Mouse (Mus musculus) bone marrow macrophage, adult 2 months (primary cell): ENCODE data around the gene Tmc7.

Source experiments
- CTCF ChIP-seq: IDR thresholded peaks from 2 replicates; pipeline ENCODE4 v1.5.1; 2012; ENCODE audit warnings: low read depth, mild to moderate bottlenecking, low read length, moderate library complexity
- POLR2A ChIP-seq: IDR thresholded peaks from 2 replicates; pipeline ENCODE4 v1.6.1; 2012; ENCODE audit warnings: mild to moderate bottlenecking, low read depth, low read length, borderline replicate concordance

DNA sequence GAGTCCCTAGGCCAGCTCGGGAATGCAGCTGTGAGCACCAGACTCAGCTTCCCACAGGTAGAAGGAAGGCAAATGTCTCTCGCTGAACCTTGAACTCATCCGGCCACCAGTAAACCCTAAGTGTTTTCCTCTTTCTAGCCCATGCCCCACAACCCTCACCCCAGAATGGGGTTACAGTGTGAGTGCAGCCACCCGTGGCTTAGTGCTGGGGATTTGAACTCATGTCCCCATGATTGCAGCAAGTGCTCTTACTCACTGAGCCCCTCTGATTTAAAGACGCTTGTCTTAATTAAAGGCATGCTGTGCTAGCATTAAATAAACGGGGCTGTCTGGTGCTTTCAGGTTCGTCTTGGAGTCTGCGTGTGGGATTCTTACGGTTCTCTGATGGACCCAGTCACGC lies 10.1 kb upstream of the Tmc7 start:
- TF ChIP-seq CTCF (no peak), POLR2A (no peak)
